Mouse (Mus musculus): ENCODE data around the gene Foxi3. TPM values are rescaled to one million over a fixed set of nuclear protein-coding genes. Genes with fewer than 3 reads are reported as not detected.

Foxi3 gene
- polyA plus RNA-seq, 1 experiment from 2014 or later, result not detected

GRCm38 (mm10) chr6:70996123-70996723, 39.9 kb downstream of the Foxi3 start:
- 60% methylated on average over 4 of the region's 4 CpGs for WGBS
- H3K4me2 ChIP-seq, result no peak overlapping the region
- H3K9me3 ChIP-seq, result no peaks in the 10 kb centered on the region
- H3K27ac ChIP-seq (replicated peaks), result no peak overlapping the region
- H3K27me3 ChIP-seq (replicated peaks), result peaks cover 5% of the 10 kb centered on the region; the same call in 1 of the 2 replicates
- no peaks in the 10 kb centered on the region for H3K4me1 ChIP-seq
- no peak overlapping the region for H3K4me3 ChIP-seq
- no peaks in the 10 kb centered on the region for H3K36me3 ChIP-seq
- no peak overlapping the region for H3K9ac ChIP-seq
- ATAC-seq (ENCODE audit: extremely low read depth, insufficient number of reproducible peaks, low FRiP score, low TSS enrichment), result no peak

DNA sequence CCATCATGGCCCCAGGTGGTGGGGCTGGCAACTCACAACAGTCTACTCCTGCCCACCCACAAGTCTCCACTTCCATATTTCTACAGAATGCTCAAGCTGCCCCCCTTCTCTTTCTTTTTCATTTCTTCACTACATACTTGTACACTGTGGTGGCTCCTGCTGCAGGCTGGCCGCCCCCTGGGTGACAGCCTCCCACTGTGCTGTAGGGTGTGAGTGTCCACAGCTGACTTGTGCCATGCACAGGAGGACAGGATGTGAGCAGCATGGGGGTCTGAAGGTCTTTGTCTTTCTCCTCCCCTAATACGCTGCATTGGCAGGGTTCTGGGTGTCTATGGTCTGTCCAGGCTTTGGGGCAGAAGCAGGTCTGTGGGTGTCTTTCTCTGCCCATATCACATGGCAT, 46.3 kb downstream of the Foxi3 start:
- Histone ChIP-seq H3K27ac (replicated peaks) (no peak overlapping the region), H3K9ac (no peak overlapping the region), H3K4me1 (no peaks in the 10 kb centered on the region), H3K4me3 (no peak overlapping the region), H3K36me3 (no peaks in the 10 kb centered on the region), H3K9me3 (no peaks in the 10 kb centered on the region), H3K4me2 (no peak overlapping the region), H3K27me3 (replicated peaks) (no peaks in the 10 kb centered on the region; the same call in 1 of the 2 replicates)
- 82% methylated on average over 2 of the region's 2 CpGs for WGBS
- no peak for ATAC-seq (ENCODE audit: extremely low read depth, insufficient number of reproducible peaks, low FRiP score, low TSS enrichment)

DNA sequence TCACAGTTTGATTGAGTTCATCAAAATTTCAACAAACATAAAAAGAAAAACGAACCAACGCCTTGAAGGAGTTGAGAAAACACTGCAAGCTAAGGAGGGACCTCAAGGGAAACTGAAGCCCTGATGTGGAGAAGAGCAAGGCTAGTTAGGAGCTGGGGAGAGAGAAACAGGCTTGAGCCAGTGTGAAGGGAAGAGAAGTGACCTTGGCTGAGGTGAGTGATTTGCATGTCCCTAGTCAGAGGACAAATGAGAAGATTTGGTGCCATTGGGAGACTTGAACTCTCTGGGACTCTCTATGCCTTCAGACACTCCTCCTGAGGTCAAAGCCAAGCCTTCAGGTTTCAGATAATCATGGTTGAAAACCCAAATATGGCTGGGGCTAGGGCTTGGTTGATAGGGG, 47.8 kb downstream of the Foxi3 start:
- Histone ChIP-seq H3K4me1 (no peaks in the 10 kb centered on the region), H3K9me3 (no peaks in the 10 kb centered on the region), H3K27me3 (replicated peaks) (no peaks in the 10 kb centered on the region; the same call in 1 of the 2 replicates), H3K27ac (replicated peaks) (no peak overlapping the region), H3K4me3 (no peak overlapping the region), H3K9ac (no peak overlapping the region), H3K4me2 (no peak overlapping the region), H3K36me3 (no peaks in the 10 kb centered on the region)
- 86% methylated on average over 2 of the region's 2 CpGs for WGBS
- no peak for ATAC-seq (ENCODE audit: extremely low read depth, insufficient number of reproducible peaks, low FRiP score, low TSS enrichment)

Other genes with a start within 250 kb of the Foxi3 start
- gene Rpia, start 164.3 kb upstream of the Foxi3 start, polyA plus RNA-seq (2015; fragmentation: Nextera tagmentation; extraction: Ambion mirVana), result 1.0 and 1.1 TPM in 2 replicates
- 5.7 and 6.0 TPM in 2 replicates for gene Eif2ak3, start 112.0 kb upstream of the Foxi3 start, polyA plus RNA-seq (2015; fragmentation: Nextera tagmentation; extraction: Ambion mirVana)
- not detected in 2 replicates for gene Tex37, start 37.6 kb upstream of the Foxi3 start, polyA plus RNA-seq (2015; fragmentation: Nextera tagmentation; extraction: Ambion mirVana)
- gene Thnsl2, start 187.9 kb downstream of the Foxi3 start, polyA plus RNA-seq (2015; fragmentation: Nextera tagmentation; extraction: Ambion mirVana), result 4.5 and 4.7 TPM in 2 replicates
- gene Fabp1, start 243.3 kb downstream of the Foxi3 start, polyA plus RNA-seq (2015; fragmentation: Nextera tagmentation; extraction: Ambion mirVana), result 0.48 and 5.6 TPM in 2 replicates

Data from heart, embryonic 13.5 days (tissue).